Mouse (Mus musculus) thymus, adult 2 months (tissue): ENCODE measurements around the gene Gm10837. TPM values are rescaled to one million over a fixed set of nuclear protein-coding genes. Genes with fewer than 3 reads are reported as not detected.

ENCODE experiments used
- DNase-seq: peaks from one replicate; pipeline ENCODE4 v3.0.0; 2021
- H3K27ac ChIP-seq: fragments of 200-500 bp; 2 replicates; pipeline ENCODE4 v1.5.1; 2012; ENCODE audit warnings: low read length, control low read depth; ENCODE audit not compliant: control insufficient read depth, insufficient read depth
- H3K27me3 ChIP-seq: fragments of 200-500 bp; 2 replicates; pipeline ENCODE4 v1.6.1; 2012; ENCODE audit warnings: mild to moderate bottlenecking, low read length, moderate library complexity, mixed read lengths; ENCODE audit not compliant: control insufficient read depth, insufficient read depth
- H3K36me3 ChIP-seq: fragments of 200-500 bp; 2 replicates; pipeline ENCODE4 v1.6.1; 2012; ENCODE audit warnings: mild to moderate bottlenecking, low read length, moderate library complexity; ENCODE audit not compliant: control insufficient read depth, insufficient read depth
- H3K4me1 ChIP-seq: fragments of 200-500 bp; replicated peaks from 2 replicates; pipeline ENCODE4 v1.6.1; 2012; ENCODE audit warnings: low read length; ENCODE audit not compliant: control insufficient read depth, insufficient read depth
- H3K4me3 ChIP-seq: fragments of 200-500 bp; 2 replicates; pipeline ENCODE4 v1.5.1; 2012; ENCODE audit warnings: mild to moderate bottlenecking, low read length, control low read depth, moderate library complexity; ENCODE audit not compliant: control insufficient read depth, insufficient read depth
- CTCF ChIP-seq: fragments of 200-500 bp; IDR thresholded peaks from 2 replicates; pipeline ENCODE4 v1.5.1; 2012; ENCODE audit warnings: mild to moderate bottlenecking, control low read depth, low read length, moderate library complexity, borderline replicate concordance; ENCODE audit not compliant: control insufficient read depth, poor library complexity, insufficient read depth; ENCODE audit errors: extremely low read depth
- POLR2A ChIP-seq: fragments of 200-500 bp; IDR thresholded peaks from 2 replicates; pipeline ENCODE4 v1.6.1; 2012; ENCODE audit warnings: mild to moderate bottlenecking, low read length, control low read depth, moderate library complexity; ENCODE audit not compliant: control insufficient read depth, poor library complexity, insufficient read depth; ENCODE audit errors: extremely low read depth
- WGBS: fragments of 180-500 bp; shearing (Covaris S2); methylation state at CpG from one replicate; pipeline ENCODE4 v1.1.7; 2018; 5-methylcytosine and 5-hydroxymethylcytosine counted together
- polyA plus RNA-seq: library from polyadenylated mRNA; depleted of rRNA; stranded (reverse); fragments of >200 nt; gene quantifications from 2 replicates; pipeline ENCODE4 v1.2.3, GENCODE M21; 2012

Gm10837 gene
- polyA plus RNA-seq, 1 experiment = not detected

- no peak overlapping the region for H3K4me3 ChIP-seq
- DNase-seq = no peak
- no peaks in the 10 kb centered on the region for H3K36me3 ChIP-seq
- no peak overlapping the region for H3K27ac ChIP-seq
- no peaks in the 10 kb centered on the region for H3K4me1 ChIP-seq
- TF ChIP-seq CTCF = no peak
- no peak for TF ChIP-seq POLR2A
- WGBS = 11% methylated on average over 31 of the region's 31 CpGs
- peaks cover 14% of the 10 kb centered on the region for H3K27me3 ChIP-seq
Observed at GRCm38 (mm10) chr14:122471449-122472085, 18.8 kb upstream of the Gm10837 start.

- H3K4me1 ChIP-seq = no peaks in the 10 kb centered on the region
- no peak for DNase-seq
- H3K27me3 ChIP-seq = peaks cover 19% of the 10 kb centered on the region
- TF ChIP-seq POLR2A (no peak), CTCF (no peak)
- H3K4me3 ChIP-seq = no peak overlapping the region
- H3K27ac ChIP-seq = no peak overlapping the region
- H3K36me3 ChIP-seq = no peaks in the 10 kb centered on the region
- WGBS = 8% methylated on average over 13 of the region's 13 CpGs
Observed at GRCm38 (mm10) chr14:122472161-122472560, 18.2 kb upstream of the Gm10837 start.

- WGBS = 6% methylated on average over 5 of the region's 5 CpGs
- Histone ChIP-seq H3K27ac (no peak overlapping the region), H3K4me3 (no peak overlapping the region), H3K4me1 (no peaks in the 10 kb centered on the region), H3K36me3 (no peaks in the 10 kb centered on the region), H3K27me3 (peaks cover 24% of the 10 kb centered on the region)
- no peak for TF ChIP-seq POLR2A
- no peak for TF ChIP-seq CTCF
- no peak for DNase-seq
Observed at GRCm38 (mm10) chr14:122472647-122473046, 17.7 kb upstream of the Gm10837 start.

GRCm38 (mm10) chr14:122473211-122473751, 17.1 kb upstream of the Gm10837 start:
- H3K36me3 ChIP-seq = no peaks in the 10 kb centered on the region
- no peak overlapping the region for H3K4me3 ChIP-seq
- 10% methylated on average over 17 of the region's 17 CpGs for WGBS
- TF ChIP-seq CTCF (no peak), POLR2A (no peak)
- H3K27ac ChIP-seq = no peak overlapping the region
- H3K27me3 ChIP-seq = peaks cover 26% of the 10 kb centered on the region
- no peak for DNase-seq
- H3K4me1 ChIP-seq = no peaks in the 10 kb centered on the region

- peaks cover 28% of the 10 kb centered on the region for H3K27me3 ChIP-seq
- H3K4me1 ChIP-seq = no peaks in the 10 kb centered on the region
- WGBS = 1% methylated on average over 56 of the region's 57 CpGs
Observed at GRCm38 (mm10) chr14:122474041-122474890, 16.1 kb upstream of the Gm10837 start.

GRCm38 (mm10) chr14:122474891-122475556, 15.4 kb upstream of the Gm10837 start, which contains the start of gene Zic2:
TSS of gene Zic2 (plus strand) at chr14:122475435.
- Histone ChIP-seq H3K4me1 (no peaks in the 10 kb centered on the region), H3K27me3 (peaks cover 28% of the 10 kb centered on the region), H3K36me3 (no peaks in the 10 kb centered on the region), H3K4me3 (no peak within 1 kb of the TSS), H3K27ac (no peak within 1 kb of the TSS)
- under 1% methylated on average over 49 of the region's 73 CpGs for WGBS
- DNase-seq = no peak
- TF ChIP-seq POLR2A = no peak
- TF ChIP-seq CTCF = no peak

More at GRCm38 (mm10) chr14:122474041-122474890, 16.1 kb upstream of the Gm10837 start:
- TF ChIP-seq POLR2A (no peak), CTCF (no peak)
- H3K36me3 ChIP-seq = no peaks in the 10 kb centered on the region
- H3K27ac ChIP-seq = no peak overlapping the region
- DNase-seq = no peak
- no peak overlapping the region for H3K4me3 ChIP-seq
